Mouse (Mus musculus) embryonic fibroblast, embryonic 13.5 days (primary cell): ENCODE measurements around the gene Suco.

Source experiments
- CTCF ChIP-seq: IDR thresholded peaks from 2 replicates; pipeline ENCODE4 v1.5.1; 2011; ENCODE audit warnings: mild to moderate bottlenecking, control low read depth, low read length, moderate library complexity, borderline replicate concordance; ENCODE audit not compliant: insufficient read depth
- POLR2A ChIP-seq: IDR thresholded peaks from 2 replicates; pipeline ENCODE4 v1.6.1; 2011; ENCODE audit warnings: low read depth, mild to moderate bottlenecking, control low read depth, low read length, moderate library complexity

DNA sequence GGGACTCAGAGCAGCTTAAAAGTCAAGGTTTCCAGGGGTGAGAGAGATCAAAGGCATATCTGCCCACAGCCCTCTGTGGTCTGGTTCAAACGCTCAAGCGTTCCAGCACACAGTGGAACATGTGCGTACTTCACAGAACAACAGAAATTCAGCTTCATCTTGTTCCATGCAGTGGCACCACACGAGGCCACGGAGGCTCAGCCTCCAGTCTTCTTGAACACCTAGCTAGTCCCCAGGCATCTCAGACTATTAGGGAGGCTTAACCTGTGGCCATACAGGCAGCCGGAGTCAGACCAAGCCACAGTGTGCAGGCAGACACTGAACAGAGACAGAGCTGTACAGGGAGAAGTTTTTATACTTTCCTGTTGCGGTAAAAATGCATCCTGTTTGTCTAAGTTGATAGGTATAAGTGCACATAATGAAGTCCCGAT, 71.9 kb downstream of the Suco start:
- TF ChIP-seq POLR2A (no peak), CTCF (no peak)
